Mouse (Mus musculus): ENCODE data around the gene Ube2z.
"Not testable (repeated sequence)": the region's sequence is repeated elsewhere in the genome, so short reads cannot be mapped to it uniquely, and the experiment has no call there.

Ube2z gene

DNA sequence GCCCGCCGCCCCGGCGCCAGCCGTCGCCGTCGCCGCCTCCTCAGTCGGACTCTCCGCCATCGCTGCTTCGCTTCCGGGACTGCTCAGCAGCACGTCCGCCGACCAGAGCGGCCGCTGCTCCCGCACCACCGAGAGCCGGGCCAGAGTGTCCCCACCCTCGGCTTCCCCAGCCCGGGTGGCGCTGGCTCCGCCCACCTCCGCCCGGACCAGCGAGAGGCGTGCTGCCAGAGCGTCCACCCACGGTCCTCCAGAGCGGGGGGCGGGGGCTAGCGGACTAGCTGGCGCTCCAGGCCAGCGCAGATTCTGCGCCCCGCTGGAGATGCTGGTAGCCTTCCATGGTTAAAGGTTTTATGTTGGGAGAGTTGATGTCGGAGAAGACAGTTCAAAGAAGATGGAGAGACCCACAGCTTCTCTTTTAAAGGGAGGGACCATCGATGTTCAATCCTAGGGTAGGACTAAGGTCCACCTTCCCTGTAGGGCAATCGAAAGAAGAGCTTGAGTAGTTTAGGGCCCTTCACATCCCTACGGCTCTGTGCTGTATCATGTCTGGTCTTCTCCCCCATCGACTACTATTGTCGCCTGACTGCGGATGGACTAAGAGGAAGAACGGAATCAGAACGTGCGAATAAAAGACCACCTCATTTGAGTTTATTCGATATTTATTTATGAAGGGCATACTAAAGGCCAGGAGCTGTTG is at the start of gene Ube2z:
Ube2z (minus strand) TSS at position 174 of the 697 bp plus-strand sequence.
- DNase-seq (ENCODE audit: low read depth): peak; percentile 91

DNA sequence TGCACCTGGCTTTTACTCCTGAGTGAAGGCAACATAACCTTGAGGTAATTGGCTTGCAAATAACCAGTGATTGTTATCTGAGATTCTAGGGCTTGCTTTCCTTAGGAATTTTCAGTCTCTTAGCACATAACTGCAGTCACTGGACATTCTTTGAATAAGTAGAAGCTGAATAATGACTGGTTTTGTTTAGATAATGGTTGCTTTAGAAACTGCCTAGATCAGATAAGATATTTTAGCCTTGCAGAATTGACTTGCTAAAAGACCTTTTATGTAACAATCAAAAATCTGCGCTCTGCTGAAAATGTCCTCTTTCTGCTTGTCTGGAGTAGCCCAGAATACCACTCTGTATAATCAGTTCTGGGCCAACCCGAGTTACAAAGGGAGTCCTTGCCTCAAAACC is 48.9 kb upstream of the Ube2z start:
- DNase-seq (ENCODE audit: low read depth): no peak

DNA sequence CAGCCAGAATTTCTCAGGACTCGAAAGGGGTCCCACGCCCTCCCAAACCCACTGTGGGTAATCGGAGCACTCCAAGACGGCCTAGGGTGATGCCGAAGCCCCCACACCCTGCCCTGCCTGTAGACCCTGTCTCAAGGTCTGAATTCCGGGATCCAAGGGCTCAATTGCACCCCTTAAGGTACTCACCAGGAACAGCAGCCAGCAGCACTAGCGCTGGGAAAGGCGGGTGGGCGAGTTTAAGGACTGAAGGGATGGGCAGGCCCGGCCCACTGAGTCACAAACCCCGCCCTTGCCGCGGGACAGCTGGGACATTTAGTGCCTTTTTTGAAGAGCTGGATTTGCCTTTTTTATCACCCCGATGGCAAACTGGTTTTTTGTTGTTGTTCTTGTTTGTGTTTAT is 46.6 kb upstream of the Ube2z start, which contains the start of gene Calcoco2:
Calcoco2 (minus strand) TSS at position 214 of the 400 bp plus-strand sequence.
- no peak for DNase-seq (ENCODE audit: low read depth)

DNA sequence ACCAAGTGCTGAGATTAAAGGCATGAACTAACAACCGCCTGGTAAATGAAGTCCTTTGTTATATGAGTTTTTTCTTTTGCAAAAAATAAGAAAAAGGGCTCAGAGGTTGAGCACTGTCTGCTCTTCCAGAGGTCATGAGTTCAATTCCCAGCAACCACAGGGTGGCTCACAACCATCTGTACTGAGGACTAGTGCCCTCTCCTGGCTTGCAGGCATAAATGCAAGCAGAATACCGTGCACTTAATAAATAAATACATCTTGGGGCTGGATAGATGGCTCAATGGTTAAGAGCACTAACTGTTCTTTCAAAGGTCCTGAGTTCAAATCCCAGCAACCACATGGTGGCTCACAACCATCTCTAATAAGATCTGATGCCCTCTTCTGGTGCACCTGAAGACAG is 45.8 kb upstream of the Ube2z start:
- DNase-seq (ENCODE audit: low read depth): not testable (repeated sequence)

GRCm38 (mm10) chr11:96108376-96108775 is 43.2 kb upstream of the Ube2z start:
- DNase-seq (ENCODE audit: low read depth): no peak

DNA sequence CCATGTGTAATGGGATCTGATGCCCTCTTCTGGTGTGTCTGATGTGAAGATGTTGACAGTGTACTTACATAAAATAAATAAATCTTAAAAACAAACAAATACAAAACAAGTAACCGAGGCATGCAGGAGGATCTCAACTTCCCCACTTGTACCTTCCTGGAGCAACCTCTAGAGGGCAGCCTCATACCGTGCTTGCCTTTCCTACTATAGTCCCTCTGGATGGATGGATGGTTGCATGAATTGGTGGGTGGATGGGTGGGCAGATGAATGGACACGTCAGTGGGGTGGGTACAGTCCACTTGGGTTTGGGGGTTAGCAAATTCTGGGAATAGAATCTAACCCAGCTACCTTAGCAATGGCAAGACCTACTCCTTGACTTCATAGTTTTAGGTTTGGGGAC is 28.2 kb upstream of the Ube2z start:
- no peak for DNase-seq (ENCODE audit: low read depth)

DNA sequence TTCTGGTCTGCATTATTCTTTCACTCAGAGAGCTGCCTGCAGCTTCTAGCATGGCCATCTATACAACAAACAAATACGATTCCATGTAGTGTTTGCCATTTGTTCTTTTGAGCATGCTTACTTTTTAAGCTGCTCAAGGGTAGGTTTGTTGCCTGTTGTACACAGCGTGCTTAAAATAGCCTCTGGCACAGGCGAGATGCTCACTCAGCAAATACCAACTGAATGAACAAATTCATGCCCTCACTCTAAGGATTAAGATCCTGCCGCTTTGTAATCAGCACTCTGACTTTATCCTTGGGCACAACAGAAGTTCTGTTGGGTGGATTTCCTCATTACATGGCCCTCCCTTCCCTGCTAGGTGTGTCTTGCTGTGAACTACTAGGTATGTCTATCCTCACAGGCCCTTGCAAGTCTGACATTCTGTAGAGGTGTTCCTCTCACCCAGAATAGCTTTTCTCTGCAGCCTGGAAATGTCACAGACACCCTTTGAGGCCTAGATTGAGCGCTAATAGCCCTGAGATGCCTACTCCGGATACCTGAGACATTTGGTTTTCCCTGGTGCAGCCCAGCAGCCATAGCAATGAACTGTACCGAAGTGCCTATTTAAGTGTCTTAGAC is 27.6 kb upstream of the Ube2z start:
- DNase-seq (ENCODE audit: low read depth): no peak

GRCm38 (mm10) chr11:96091073-96091472 is 25.9 kb upstream of the Ube2z start:
- DNase-seq (ENCODE audit: low read depth): no peak

GRCm38 (mm10) chr11:96087981-96088380 is 22.8 kb upstream of the Ube2z start:
- DNase-seq (ENCODE audit: low read depth): no peak

GRCm38 (mm10) chr11:96082682-96083081 is 17.5 kb upstream of the Ube2z start:
- DNase-seq (ENCODE audit: low read depth): no peak

GRCm38 (mm10) chr11:96080736-96081135 is 15.5 kb upstream of the Ube2z start:
- DNase-seq (ENCODE audit: low read depth): no peak

- DNase-seq (ENCODE audit: low read depth): no peak
These were observed 11.3 kb upstream of the Ube2z start for GRCm38 (mm10) chr11:96076221-96077105.

DNA sequence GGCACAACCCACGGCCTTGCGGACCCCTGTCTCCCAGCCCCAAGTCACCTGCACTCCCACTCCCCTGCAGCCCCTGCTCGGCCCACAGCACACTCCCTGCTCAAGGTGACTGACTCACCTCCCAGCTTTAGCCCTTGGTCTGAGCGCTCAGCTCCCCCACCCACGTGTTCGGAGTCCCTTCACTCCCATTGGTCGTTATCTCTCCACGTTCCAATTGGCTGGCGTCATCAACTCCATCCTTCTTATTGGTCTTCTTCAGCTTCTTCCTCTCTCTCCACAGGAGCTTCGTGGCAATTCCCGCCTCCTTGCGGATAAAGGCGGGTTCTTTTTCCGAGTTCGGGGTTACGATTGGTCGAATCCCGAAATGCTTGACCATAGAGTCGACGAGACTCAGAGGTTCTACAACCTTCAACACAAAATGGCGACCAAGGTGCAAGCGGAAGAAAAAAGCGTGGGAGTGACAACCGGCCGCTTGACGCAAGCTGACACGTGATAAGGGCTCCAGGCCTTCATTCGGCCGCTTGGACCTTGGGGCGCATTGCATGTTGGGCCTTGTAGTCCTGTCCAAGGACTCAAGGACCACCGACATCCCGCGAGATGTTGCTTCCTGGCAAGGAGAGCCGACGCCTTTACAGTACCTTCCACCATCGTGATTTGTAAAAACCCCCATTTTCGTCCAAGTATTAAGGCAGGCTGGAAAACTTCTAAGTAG is 10.5 kb upstream of the Ube2z start, which contains the start of gene Atp5g1:
Atp5g1 (minus strand) TSS at position 162 of the 712 bp plus-strand sequence.
- DNase-seq (ENCODE audit: low read depth): peak; percentile 99

GRCm38 (mm10) chr11:96075177-96075508 is 10.0 kb upstream of the Ube2z start:
- no peak for DNase-seq (ENCODE audit: low read depth)

DNA sequence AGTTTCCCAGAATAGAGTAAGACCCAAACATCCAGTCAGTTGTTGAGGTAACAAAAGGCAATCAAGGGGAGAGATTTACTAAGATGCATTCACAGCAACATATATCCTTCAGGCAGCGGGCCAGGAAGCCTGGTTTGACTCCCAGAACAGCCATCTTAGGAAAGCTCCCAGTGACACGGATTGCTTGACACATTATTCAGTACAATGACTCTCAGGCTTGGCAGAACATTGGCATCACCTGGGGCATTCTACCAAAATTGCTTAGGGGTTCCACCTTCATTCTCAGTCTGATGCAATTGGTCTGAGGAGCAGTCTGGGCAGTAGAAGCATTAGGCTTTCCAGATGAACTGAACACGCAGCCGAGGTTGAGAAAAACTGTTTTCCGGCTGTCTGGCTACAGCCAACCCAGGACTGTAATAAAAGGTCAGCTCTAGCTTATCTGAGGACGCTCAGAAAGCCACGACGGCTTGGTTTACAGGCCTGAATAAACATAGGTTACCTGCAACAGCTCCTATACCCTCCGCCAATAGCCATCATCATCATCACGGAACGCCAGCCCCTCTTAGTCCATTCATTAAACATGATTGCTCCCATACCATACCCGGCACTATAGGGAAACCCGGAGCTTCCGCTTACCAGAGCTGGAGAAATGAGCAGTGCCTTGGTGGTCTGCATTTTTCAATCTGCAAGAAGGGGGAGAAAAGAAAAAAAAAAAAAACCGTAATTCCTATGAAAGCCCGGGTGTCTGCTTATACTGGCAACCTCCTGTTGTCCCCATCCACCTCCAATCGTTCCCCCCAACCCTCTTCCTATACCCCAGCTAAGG is 9.4 kb upstream of the Ube2z start:
- DNase-seq (ENCODE audit: low read depth): no peak

- no peak for DNase-seq (ENCODE audit: low read depth)
These were observed 8.3 kb upstream of the Ube2z start for GRCm38 (mm10) chr11:96073295-96073993.

DNA sequence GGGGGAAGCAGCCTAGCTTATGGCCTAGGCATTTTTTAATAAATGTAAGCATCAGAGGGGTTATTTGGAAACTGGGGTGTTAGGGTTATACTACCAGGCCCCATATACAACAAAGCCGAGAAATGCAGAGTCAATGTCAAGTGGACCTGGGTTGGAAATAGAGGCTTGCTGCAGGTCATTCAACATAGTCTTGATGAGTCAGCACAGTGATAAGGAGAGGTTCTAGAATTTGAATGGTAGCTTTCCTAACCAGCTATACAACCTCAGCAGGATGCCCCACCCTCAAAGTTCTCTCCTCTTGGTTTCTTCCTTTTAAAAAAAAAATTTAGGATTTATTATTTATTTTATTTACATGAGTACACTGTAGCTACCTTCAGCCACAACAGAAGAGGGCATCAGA is 5.8 kb upstream of the Ube2z start:
- no peak for DNase-seq (ENCODE audit: low read depth)

DNA sequence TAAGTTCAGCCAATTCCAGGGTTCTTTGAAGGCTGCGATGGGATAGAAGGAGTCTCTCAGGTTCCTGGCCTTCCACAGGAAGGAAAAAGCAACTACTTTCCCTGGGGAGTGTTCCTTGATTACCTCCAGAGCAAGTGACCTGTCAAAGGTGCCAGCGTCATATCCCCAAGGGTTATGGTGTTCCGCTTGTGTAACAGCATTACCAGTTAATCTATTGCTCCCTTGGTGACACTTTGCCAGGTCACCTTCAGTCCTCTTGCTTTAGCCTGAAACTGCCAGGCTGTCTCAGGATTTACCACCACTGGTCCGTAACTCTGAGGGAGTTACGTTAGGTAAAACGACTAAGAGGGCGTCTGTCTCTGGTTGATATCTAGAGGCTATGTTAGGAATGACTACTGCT is 5.2 kb upstream of the Ube2z start:
- no peak for DNase-seq (ENCODE audit: low read depth)

- no peak for DNase-seq (ENCODE audit: low read depth)
These were observed 3.0 kb upstream of the Ube2z start for GRCm38 (mm10) chr11:96068231-96068630.

DNA sequence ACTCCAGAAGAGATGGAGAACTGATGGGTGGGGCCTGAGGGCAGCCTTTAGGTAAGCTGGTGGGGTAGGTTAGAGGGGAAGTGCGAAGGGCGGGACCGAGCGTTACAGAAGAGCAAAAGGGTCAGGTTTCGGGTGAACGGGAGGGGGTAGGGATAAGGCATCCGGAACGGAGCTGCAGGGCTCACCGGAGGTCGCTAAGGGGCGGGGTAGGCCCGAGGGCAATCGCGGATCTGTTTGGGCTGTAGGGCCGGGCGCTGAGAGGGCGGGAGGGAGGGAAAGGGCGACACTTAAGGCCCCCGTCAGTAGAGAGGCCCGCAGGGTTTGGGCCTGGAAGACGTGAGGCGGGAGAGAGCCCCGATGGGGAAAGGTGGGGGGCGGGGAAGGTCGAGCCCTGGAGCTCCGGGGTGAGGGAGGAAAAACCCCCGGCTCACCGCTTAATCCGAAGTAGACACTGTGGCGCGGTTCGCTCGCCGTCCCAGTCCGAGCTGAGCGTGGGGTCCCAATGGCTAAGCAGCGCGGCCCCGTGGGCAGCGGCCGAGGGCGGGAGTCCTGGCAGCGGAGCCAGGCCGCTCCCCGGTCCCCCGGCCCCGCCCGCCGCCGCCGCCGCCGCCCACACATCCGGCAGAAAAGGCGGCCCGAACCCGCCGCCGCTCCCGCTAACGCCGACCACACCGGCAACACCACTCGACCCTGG is 520 bp downstream of the Ube2z start:
- no peak for DNase-seq (ENCODE audit: low read depth)

Data from c-Kit-positive CD71-positive TER-119-negative erythroid progenitor cells, embryonic 14.5 days (primary cell).